Mouse (Mus musculus): ENCODE data around the gene Ppp2r5d. TPM values are rescaled to one million over a fixed set of nuclear protein-coding genes. Genes with fewer than 3 reads are reported as not detected.
A peak's percentile ranks its signal among the peaks of the same experiment; 100 is the strongest.

Gene Ppp2r5d
- total RNA-seq, 1 experiment, result 73.0 TPM

DNA sequence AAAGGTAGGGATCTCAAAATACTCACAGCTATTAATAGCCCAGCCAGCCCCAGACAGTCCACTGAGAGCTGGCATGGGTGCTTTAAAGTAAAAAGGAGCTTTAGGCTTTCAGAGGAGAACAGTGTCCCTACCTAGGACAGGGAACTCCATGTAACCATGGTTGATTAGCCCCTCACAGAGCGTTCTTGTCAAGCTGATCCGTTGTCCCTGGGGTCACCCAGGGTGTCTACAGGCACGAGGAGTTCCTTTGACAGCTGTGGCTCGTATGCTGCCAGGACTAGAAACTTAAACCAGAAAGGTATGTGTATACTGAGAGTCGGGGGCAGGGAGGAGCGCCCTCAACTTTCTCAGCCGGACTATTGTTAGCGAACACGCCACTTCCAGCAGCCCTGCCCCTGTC lies 26.0 kb downstream of the Ppp2r5d start:
- no peak for DNase-seq (ENCODE audit: low read depth, low spot score)
- Histone ChIP-seq H3K4me1 (ENCODE audit: control insufficient read depth in 2 of 2, insufficient read depth in 2 of 2, low read length in 2 of 2, poor library complexity in 1 of 2) (peaks cover 22 to 41% of the 10 kb centered on the region in 2 experiments), H3K9me3 (ENCODE audit: control insufficient read depth, insufficient read depth, low read depth, low read length) (no peaks in the 10 kb centered on the region), H3K27ac (ENCODE audit: insufficient read depth, low read depth, low read length, poor library complexity, severe bottlenecking) (no peak overlapping the region), H3K9ac (ENCODE audit: insufficient read depth, low read depth, low read length, poor library complexity, severe bottlenecking) (peak overlapping the region; percentile 15; the same call in 1 of the 2 replicates), H3K36me3 (ENCODE audit: control insufficient read depth, insufficient read depth, low read length, poor library complexity, severe bottlenecking) (peaks cover 37% of the 10 kb centered on the region), H3K4me3 (ENCODE audit: insufficient read depth in 1 of 2, low read depth in 1 of 2, low read length in 2 of 2, poor library complexity in 1 of 2, severe bottlenecking in 1 of 2) (peak overlapping the region; percentile 95 to 98; a peak in 2 of 4 replicates)
- TF ChIP-seq CHD2 (IDR thresholded peaks at IDR 0.05; ENCODE audit: low read depth, low read length), result no peak
- TF ChIP-seq MAFK (IDR thresholded peaks at IDR 0.05; ENCODE audit: insufficient read depth, low read depth, low read length), result no peak
- no peak for TF ChIP-seq ZC3H11A (IDR thresholded peaks at IDR 0.05; ENCODE audit: borderline replicate concordance, low read depth, low read length)
- no peak for TF ChIP-seq HCFC1 (IDR thresholded peaks at IDR 0.05; ENCODE audit: borderline replicate concordance, insufficient read depth, low read length)
- no peak for TF ChIP-seq ZNF384 (IDR thresholded peaks at IDR 0.05; ENCODE audit: low read depth, low read length)
- in situ Hi-C loops (cut with MboI; ENCODE audit: low sequenced_read_pairs in 2 of 2, unreplicated experiment in 2 of 2), result no loop called here

- Histone ChIP-seq H3K27ac (ENCODE audit: insufficient read depth, low read depth, low read length, poor library complexity, severe bottlenecking) (no peak within 1 kb of the TSS), H3K36me3 (ENCODE audit: control insufficient read depth, insufficient read depth, low read length, poor library complexity, severe bottlenecking) (peaks cover 32% of the 10 kb centered on the region), H3K9ac (ENCODE audit: insufficient read depth, low read depth, low read length, poor library complexity, severe bottlenecking) (peak within 1 kb of the TSS; percentile 15; the same call in 1 of the 2 replicates), H3K4me1 (ENCODE audit: control insufficient read depth in 2 of 2, insufficient read depth in 2 of 2, low read length in 2 of 2, poor library complexity in 1 of 2) (peaks cover 17 to 37% of the 10 kb centered on the region in 2 experiments), H3K4me3 (ENCODE audit: insufficient read depth in 1 of 2, low read depth in 1 of 2, low read length in 2 of 2, poor library complexity in 1 of 2, severe bottlenecking in 1 of 2) (peak within 1 kb of the TSS; percentile 95 to 98), H3K9me3 (ENCODE audit: control insufficient read depth, insufficient read depth, low read depth, low read length) (no peaks in the 10 kb centered on the region)
- in situ Hi-C loops (cut with MboI; ENCODE audit: low sequenced_read_pairs in 2 of 2, unreplicated experiment in 2 of 2), result no loop called here
- TF ChIP-seq CHD2 (IDR thresholded peaks at IDR 0.05; ENCODE audit: low read depth, low read length) (no peak), ZC3H11A (IDR thresholded peaks at IDR 0.05; ENCODE audit: borderline replicate concordance, low read depth, low read length) (no peak), HCFC1 (IDR thresholded peaks at IDR 0.05; ENCODE audit: borderline replicate concordance, insufficient read depth, low read length) (no peak), MAFK (IDR thresholded peaks at IDR 0.05; ENCODE audit: insufficient read depth, low read depth, low read length) (no peak), ZNF384 (IDR thresholded peaks at IDR 0.05; ENCODE audit: low read depth, low read length) (no peak)
- DNase-seq (ENCODE audit: low read depth, low spot score), result no peak
These were observed 26.5 kb downstream of the Ppp2r5d start, which contains the start of gene Mea1 for GRCm38 (mm10) chr17:46678416-46678815. TSS of gene Mea1 (plus strand) at chr17:46678793.

GRCm38 (mm10) chr17:46674530-46675283 lies 30.2 kb downstream of the Ppp2r5d start:
- Histone ChIP-seq H3K9ac (ENCODE audit: insufficient read depth, low read depth, low read length, poor library complexity, severe bottlenecking) (peak overlapping the region; percentile 76), H3K27ac (ENCODE audit: insufficient read depth, low read depth, low read length, poor library complexity, severe bottlenecking) (peak overlapping the region; percentile 98), H3K4me1 (ENCODE audit: control insufficient read depth in 2 of 2, insufficient read depth in 2 of 2, low read length in 2 of 2, poor library complexity in 1 of 2) (peaks cover 18 to 33% of the 10 kb centered on the region in 2 experiments), H3K4me3 (ENCODE audit: insufficient read depth in 1 of 2, low read depth in 1 of 2, low read length in 2 of 2, poor library complexity in 1 of 2, severe bottlenecking in 1 of 2) (peak overlapping the region; percentile 73 to 97), H3K36me3 (ENCODE audit: control insufficient read depth, insufficient read depth, low read length, poor library complexity, severe bottlenecking) (peaks cover 43% of the 10 kb centered on the region), H3K9me3 (ENCODE audit: control insufficient read depth, insufficient read depth, low read depth, low read length) (no peaks in the 10 kb centered on the region)
- in situ Hi-C loops (cut with MboI; ENCODE audit: low sequenced_read_pairs in 2 of 2, unreplicated experiment in 2 of 2), result no loop called here
- DNase-seq (ENCODE audit: low read depth, low spot score), result no peak
- TF ChIP-seq CHD2 (IDR thresholded peaks at IDR 0.05; ENCODE audit: low read depth, low read length), result no peak
- no peak for TF ChIP-seq ZC3H11A (IDR thresholded peaks at IDR 0.05; ENCODE audit: borderline replicate concordance, low read depth, low read length)
- no peak for TF ChIP-seq ZNF384 (IDR thresholded peaks at IDR 0.05; ENCODE audit: low read depth, low read length)
- TF ChIP-seq HCFC1 (IDR thresholded peaks at IDR 0.05; ENCODE audit: borderline replicate concordance, insufficient read depth, low read length), result no peak
- TF ChIP-seq MAFK (IDR thresholded peaks at IDR 0.05; ENCODE audit: insufficient read depth, low read depth, low read length), result peak; percentile 58; the same call in 1 of the 2 replicates

GRCm38 (mm10) chr17:46673850-46674529 lies 30.9 kb downstream of the Ppp2r5d start, which contains the start of gene Rrp36:
TSS of gene Rrp36 (minus strand) at chr17:46674352.
- in situ Hi-C loops (cut with MboI; ENCODE audit: low sequenced_read_pairs in 2 of 2, unreplicated experiment in 2 of 2), result no loop called here
- Histone ChIP-seq H3K9me3 (ENCODE audit: control insufficient read depth, insufficient read depth, low read depth, low read length) (no peaks in the 10 kb centered on the region), H3K9ac (ENCODE audit: insufficient read depth, low read depth, low read length, poor library complexity, severe bottlenecking) (peak within 1 kb of the TSS; percentile 94), H3K4me1 (ENCODE audit: control insufficient read depth in 2 of 2, insufficient read depth in 2 of 2, low read length in 2 of 2, poor library complexity in 1 of 2) (peaks cover 12 to 32% of the 10 kb centered on the region in 2 experiments), H3K36me3 (ENCODE audit: control insufficient read depth, insufficient read depth, low read length, poor library complexity, severe bottlenecking) (peaks cover 47% of the 10 kb centered on the region), H3K27ac (ENCODE audit: insufficient read depth, low read depth, low read length, poor library complexity, severe bottlenecking) (peak within 1 kb of the TSS; percentile 98), H3K4me3 (ENCODE audit: insufficient read depth in 1 of 2, low read depth in 1 of 2, low read length in 2 of 2, poor library complexity in 1 of 2, severe bottlenecking in 1 of 2) (peak within 1 kb of the TSS; percentile 88 to 97)
- DNase-seq (ENCODE audit: low read depth, low spot score), result peak; percentile 88
- TF ChIP-seq MAFK (IDR thresholded peaks at IDR 0.05; ENCODE audit: insufficient read depth, low read depth, low read length), result no peak
- no peak for TF ChIP-seq ZNF384 (IDR thresholded peaks at IDR 0.05; ENCODE audit: low read depth, low read length)
- TF ChIP-seq HCFC1 (IDR thresholded peaks at IDR 0.05; ENCODE audit: borderline replicate concordance, insufficient read depth, low read length), result no peak
- TF ChIP-seq ZC3H11A (IDR thresholded peaks at IDR 0.05; ENCODE audit: borderline replicate concordance, low read depth, low read length), result no peak
- TF ChIP-seq CHD2 (IDR thresholded peaks at IDR 0.05; ENCODE audit: low read depth, low read length), result no peak

All from ES-E14 (cell line).